Mouse (Mus musculus): ENCODE data around the gene Saa3. TPM values are rescaled to one million over a fixed set of nuclear protein-coding genes. Genes with fewer than 3 reads are reported as not detected.

Saa3 gene
- polyA plus RNA-seq, 1 experiment from 2014 or later: 0.31 TPM

GRCm38 (mm10) chr7:46719526-46719925 is 4.0 kb upstream of the Saa3 start:
- H3K9ac ChIP-seq (ENCODE audit: low read depth, low read length): no peak overlapping the region
- no peaks in the 10 kb centered on the region for H3K36me3 ChIP-seq (ENCODE audit: control insufficient read depth, insufficient read depth, low read length)
- no peak overlapping the region for H3K4me3 ChIP-seq (ENCODE audit: low read depth, low read length)
- 85% methylated on average over 7 of the region's 7 CpGs for WGBS
- H3K27ac ChIP-seq (ENCODE audit: low read length): no peak overlapping the region
- no peaks in the 10 kb centered on the region for H3K9me3 ChIP-seq (replicated peaks; ENCODE audit: control insufficient read depth, low read length, poor library complexity, severe bottlenecking)
- H3K4me2 ChIP-seq (ENCODE audit: low read length): no peak overlapping the region
- H3K27me3 ChIP-seq (ENCODE audit: control insufficient read depth, insufficient read depth, low read depth, low read length): no peaks in the 10 kb centered on the region; the same call in 1 of the 2 replicates
- ATAC-seq: no peak
- H3K4me1 ChIP-seq (ENCODE audit: control insufficient read depth, insufficient read depth, low read length): no peaks in the 10 kb centered on the region

GRCm38 (mm10) chr7:46718591-46719270 is 3.2 kb upstream of the Saa3 start:
- Histone ChIP-seq H3K4me1 (ENCODE audit: control insufficient read depth, insufficient read depth, low read length) (no peaks in the 10 kb centered on the region), H3K4me2 (ENCODE audit: low read length) (no peak overlapping the region), H3K27ac (ENCODE audit: low read length) (no peak overlapping the region), H3K9me3 (replicated peaks; ENCODE audit: control insufficient read depth, low read length, poor library complexity, severe bottlenecking) (no peaks in the 10 kb centered on the region), H3K4me3 (ENCODE audit: low read depth, low read length) (no peak overlapping the region), H3K27me3 (ENCODE audit: control insufficient read depth, insufficient read depth, low read depth, low read length) (no peaks in the 10 kb centered on the region; the same call in 1 of the 2 replicates), H3K36me3 (ENCODE audit: control insufficient read depth, insufficient read depth, low read length) (no peaks in the 10 kb centered on the region), H3K9ac (ENCODE audit: low read depth, low read length) (no peak overlapping the region)
- no peak for ATAC-seq
- 84% methylated on average over 7 of the region's 7 CpGs for WGBS

GRCm38 (mm10) chr7:46716897-46717296 is 1.4 kb upstream of the Saa3 start:
- WGBS: 66% methylated on average over 5 of the region's 5 CpGs

GRCm38 (mm10) chr7:46714518-46714917 is 982 bp downstream of the Saa3 start:
- Histone ChIP-seq H3K4me2 (ENCODE audit: low read length) (no peak overlapping the region), H3K4me1 (ENCODE audit: control insufficient read depth, insufficient read depth, low read length) (peaks cover 3% of the 10 kb centered on the region), H3K27ac (ENCODE audit: low read length) (no peak overlapping the region), H3K9ac (ENCODE audit: low read depth, low read length) (no peak overlapping the region), H3K36me3 (ENCODE audit: control insufficient read depth, insufficient read depth, low read length) (no peaks in the 10 kb centered on the region), H3K9me3 (replicated peaks; ENCODE audit: control insufficient read depth, low read length, poor library complexity, severe bottlenecking) (no peaks in the 10 kb centered on the region), H3K27me3 (ENCODE audit: control insufficient read depth, insufficient read depth, low read depth, low read length) (no peaks in the 10 kb centered on the region), H3K4me3 (ENCODE audit: low read depth, low read length) (no peak overlapping the region)
- WGBS: 28% methylated on average over 6 of the region's 6 CpGs
- ATAC-seq: no peak

More at GRCm38 (mm10) chr7:46716897-46717296, 1.4 kb upstream of the Saa3 start:
- no peak overlapping the region for H3K4me2 ChIP-seq (ENCODE audit: low read length)
- H3K9ac ChIP-seq (ENCODE audit: low read depth, low read length): no peak overlapping the region
- H3K4me1 ChIP-seq (ENCODE audit: control insufficient read depth, insufficient read depth, low read length): no peaks in the 10 kb centered on the region
- ATAC-seq: no peak
- H3K27ac ChIP-seq (ENCODE audit: low read length): no peak overlapping the region
- no peak overlapping the region for H3K4me3 ChIP-seq (ENCODE audit: low read depth, low read length)
- no peaks in the 10 kb centered on the region for H3K36me3 ChIP-seq (ENCODE audit: control insufficient read depth, insufficient read depth, low read length)
- H3K27me3 ChIP-seq (ENCODE audit: control insufficient read depth, insufficient read depth, low read depth, low read length): no peaks in the 10 kb centered on the region; the same call in 1 of the 2 replicates
- H3K9me3 ChIP-seq (replicated peaks; ENCODE audit: control insufficient read depth, low read length, poor library complexity, severe bottlenecking): no peaks in the 10 kb centered on the region

DNA sequence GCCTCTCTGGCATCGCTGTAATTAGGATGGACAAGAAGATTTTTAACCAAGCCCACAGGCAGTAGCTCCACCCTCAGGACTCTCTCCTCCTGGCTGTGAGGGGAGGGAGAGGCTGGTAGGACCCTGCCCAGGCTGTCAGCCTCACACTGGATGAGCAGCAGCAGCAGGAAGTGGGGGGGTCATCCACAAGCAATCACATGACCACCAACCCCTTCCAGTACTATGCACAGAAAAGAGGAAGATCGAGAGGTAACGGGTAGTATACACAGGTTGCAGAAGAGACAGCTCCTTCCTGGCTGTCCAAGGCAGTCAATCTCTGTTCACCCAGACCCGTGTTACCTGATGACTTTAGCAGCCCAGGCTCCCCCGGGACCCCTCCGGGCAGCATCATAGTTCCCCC is 3.2 kb downstream of the Saa3 start:
- ATAC-seq: no peak
- WGBS: 71% methylated on average over 6 of the region's 6 CpGs
- no peak overlapping the region for H3K4me2 ChIP-seq (ENCODE audit: low read length)

DNA sequence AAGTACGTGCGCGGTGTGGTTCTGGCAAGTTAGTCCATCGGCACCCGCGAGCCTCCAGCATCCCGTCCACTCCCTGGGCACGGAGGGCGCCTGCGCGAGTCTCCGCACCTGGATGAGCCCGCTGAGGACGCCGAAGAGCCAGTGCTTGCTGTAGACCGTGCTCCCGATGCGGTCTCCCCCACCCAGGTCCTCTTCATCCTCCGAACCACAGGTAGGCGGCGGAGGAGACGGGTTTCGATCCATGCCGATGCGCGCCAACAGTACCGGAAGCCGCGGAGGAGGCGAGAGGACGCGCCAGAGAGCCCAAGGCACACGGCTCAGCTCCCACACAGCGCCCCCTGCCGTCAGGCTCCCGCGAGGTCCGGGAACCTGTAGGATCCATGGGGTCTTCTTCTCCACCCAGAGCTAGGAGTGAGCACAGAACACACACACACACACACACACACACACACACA is 5.1 kb downstream of the Saa3 start, which contains the start of gene Saal1:
Gene Saal1 (minus strand): TSS at position 291 of the 455 bp plus-strand sequence.
- Histone ChIP-seq H3K4me2 (ENCODE audit: low read length) (peak within 1 kb of the TSS; percentile 52), H3K4me3 (ENCODE audit: low read depth, low read length) (peak within 1 kb of the TSS; percentile 82), H3K9ac (ENCODE audit: low read depth, low read length) (peak within 1 kb of the TSS; percentile 92), H3K27ac (ENCODE audit: low read length) (peak within 1 kb of the TSS; percentile 85), H3K4me1 (ENCODE audit: control insufficient read depth, insufficient read depth, low read length) (peaks cover 7% of the 10 kb centered on the region), H3K9me3 (replicated peaks; ENCODE audit: control insufficient read depth, low read length, poor library complexity, severe bottlenecking) (no peaks in the 10 kb centered on the region), H3K27me3 (ENCODE audit: control insufficient read depth, insufficient read depth, low read depth, low read length) (no peaks in the 10 kb centered on the region), H3K36me3 (ENCODE audit: control insufficient read depth, insufficient read depth, low read length) (no peaks in the 10 kb centered on the region)
- under 1% methylated on average over 38 of the region's 38 CpGs for WGBS
- peak; percentile 98 for ATAC-seq

More for the DNA sequence above, 3.2 kb downstream of the Saa3 start:
- peaks cover 7% of the 10 kb centered on the region for H3K4me1 ChIP-seq (ENCODE audit: control insufficient read depth, insufficient read depth, low read length)
- H3K9ac ChIP-seq (ENCODE audit: low read depth, low read length): no peak overlapping the region
- no peak overlapping the region for H3K27ac ChIP-seq (ENCODE audit: low read length)
- H3K27me3 ChIP-seq (ENCODE audit: control insufficient read depth, insufficient read depth, low read depth, low read length): no peaks in the 10 kb centered on the region
- no peak overlapping the region for H3K4me3 ChIP-seq (ENCODE audit: low read depth, low read length)
- H3K36me3 ChIP-seq (ENCODE audit: control insufficient read depth, insufficient read depth, low read length): no peaks in the 10 kb centered on the region
- no peaks in the 10 kb centered on the region for H3K9me3 ChIP-seq (replicated peaks; ENCODE audit: control insufficient read depth, low read length, poor library complexity, severe bottlenecking)

- Histone ChIP-seq H3K9ac (ENCODE audit: low read depth, low read length) (no peak overlapping the region), H3K36me3 (ENCODE audit: control insufficient read depth, insufficient read depth, low read length) (peaks cover 25% of the 10 kb centered on the region), H3K4me1 (ENCODE audit: control insufficient read depth, insufficient read depth, low read length) (no peaks in the 10 kb centered on the region), H3K4me3 (ENCODE audit: low read depth, low read length) (no peak overlapping the region), H3K4me2 (ENCODE audit: low read length) (no peak overlapping the region), H3K27ac (ENCODE audit: low read length) (no peak overlapping the region), H3K9me3 (replicated peaks; ENCODE audit: control insufficient read depth, low read length, poor library complexity, severe bottlenecking) (no peaks in the 10 kb centered on the region), H3K27me3 (ENCODE audit: control insufficient read depth, insufficient read depth, low read depth, low read length) (no peaks in the 10 kb centered on the region)
- WGBS: 97% methylated on average over 6 of the region's 6 CpGs
- no peak for ATAC-seq
These were observed 14.9 kb downstream of the Saa3 start for GRCm38 (mm10) chr7:46700521-46701025.

DNA sequence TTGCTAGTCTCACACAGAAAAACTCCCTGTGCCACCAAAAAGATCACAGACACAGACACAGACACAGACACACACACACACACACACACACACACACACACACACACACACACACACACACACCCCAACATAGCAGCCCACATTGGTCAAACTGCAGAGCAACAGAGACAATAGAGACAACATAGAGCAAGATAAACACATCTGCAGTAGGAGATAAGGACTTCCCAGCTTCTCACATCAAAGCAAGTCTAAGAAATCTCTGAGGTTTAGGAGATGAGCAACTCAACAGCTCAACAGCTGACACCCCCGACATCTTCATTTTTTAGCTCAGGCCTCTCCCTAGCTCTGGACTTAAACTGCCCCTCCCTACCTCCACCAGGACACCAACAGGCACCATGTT is 18.7 kb downstream of the Saa3 start:
- Histone ChIP-seq H3K4me2 (ENCODE audit: low read length) (no peak overlapping the region), H3K9ac (ENCODE audit: low read depth, low read length) (no peak overlapping the region), H3K4me1 (ENCODE audit: control insufficient read depth, insufficient read depth, low read length) (no peaks in the 10 kb centered on the region), H3K36me3 (ENCODE audit: control insufficient read depth, insufficient read depth, low read length) (peaks cover 12% of the 10 kb centered on the region), H3K27me3 (ENCODE audit: control insufficient read depth, insufficient read depth, low read depth, low read length) (no peaks in the 10 kb centered on the region), H3K9me3 (replicated peaks; ENCODE audit: control insufficient read depth, low read length, poor library complexity, severe bottlenecking) (no peaks in the 10 kb centered on the region), H3K4me3 (ENCODE audit: low read depth, low read length) (no peak overlapping the region), H3K27ac (ENCODE audit: low read length) (no peak overlapping the region)
- ATAC-seq: no peak
- 85% methylated on average over 1 of the region's 1 CpGs for WGBS

GRCm38 (mm10) chr7:46686827-46687226 is 28.7 kb downstream of the Saa3 start:
- no peak overlapping the region for H3K9ac ChIP-seq (ENCODE audit: low read depth, low read length)
- H3K4me1 ChIP-seq (ENCODE audit: control insufficient read depth, insufficient read depth, low read length): no peaks in the 10 kb centered on the region
- 92% methylated on average over 5 of the region's 5 CpGs for WGBS
- no peak overlapping the region for H3K4me3 ChIP-seq (ENCODE audit: low read depth, low read length)
- H3K9me3 ChIP-seq (replicated peaks; ENCODE audit: control insufficient read depth, low read length, poor library complexity, severe bottlenecking): no peaks in the 10 kb centered on the region
- no peak for ATAC-seq
- H3K4me2 ChIP-seq (ENCODE audit: low read length): no peak overlapping the region
- peaks cover 23% of the 10 kb centered on the region for H3K36me3 ChIP-seq (ENCODE audit: control insufficient read depth, insufficient read depth, low read length)
- H3K27me3 ChIP-seq (ENCODE audit: control insufficient read depth, insufficient read depth, low read depth, low read length): no peaks in the 10 kb centered on the region
- H3K27ac ChIP-seq (ENCODE audit: low read length): no peak overlapping the region

Data from midbrain, embryonic 16.5 days (tissue).